Mouse (Mus musculus): Measurements from ENCODE around the gene Csnk2a2. TPM values are rescaled to one million over a fixed set of nuclear protein-coding genes. Genes with fewer than 3 reads are reported as not detected.

Csnk2a2 gene
- polyA plus RNA-seq, 1 experiment from 2014 or later = 11.5 TPM

- Histone ChIP-seq H3K4me3 (peak overlapping the region; percentile 97), H3K36me3 (peaks cover 2% of the 10 kb centered on the region; the same call in 1 of the 2 replicates), H3K27me3 (ENCODE audit: insufficient read depth, poor library complexity, severe bottlenecking) (no peaks in the 10 kb centered on the region), H3K4me1 (peaks cover 56% of the 10 kb centered on the region), H3K27ac (peak overlapping the region; percentile 95; the same call in 1 of the 2 replicates), H3K9me3 (no peaks in the 10 kb centered on the region)
- DNase-seq (ENCODE audit: low spot score) = no peak
- WGBS = 68% methylated on average over 4 of the region's 4 CpGs
Observed at GRCm38 (mm10) chr8:95433124-95433523, 56.7 kb downstream of the Csnk2a2 start.

- Histone ChIP-seq H3K36me3 (peaks cover 2% of the 10 kb centered on the region; the same call in 1 of the 2 replicates), H3K27me3 (ENCODE audit: insufficient read depth, poor library complexity, severe bottlenecking) (no peaks in the 10 kb centered on the region), H3K27ac (no peak overlapping the region), H3K9me3 (no peaks in the 10 kb centered on the region), H3K4me3 (peak overlapping the region; percentile 97; the same call in 1 of the 2 replicates), H3K4me1 (peaks cover 61% of the 10 kb centered on the region)
- no peak for DNase-seq (ENCODE audit: low spot score)
- 83% methylated on average over 3 of the region's 3 CpGs for WGBS
Observed at GRCm38 (mm10) chr8:95432471-95432870, 57.4 kb downstream of the Csnk2a2 start.

- H3K4me3 ChIP-seq = peak overlapping the region; percentile 32; the same call in 1 of the 2 replicates
- no peaks in the 10 kb centered on the region for H3K27me3 ChIP-seq (ENCODE audit: insufficient read depth, poor library complexity, severe bottlenecking)
- H3K4me1 ChIP-seq = peaks cover 85% of the 10 kb centered on the region
- H3K27ac ChIP-seq = peak overlapping the region; percentile 90
- peak; percentile 87 for DNase-seq (ENCODE audit: low spot score)
- H3K36me3 ChIP-seq = peaks cover 2% of the 10 kb centered on the region; the same call in 1 of the 2 replicates
- 9% methylated on average over 3 of the region's 3 CpGs for WGBS
- no peaks in the 10 kb centered on the region for H3K9me3 ChIP-seq
Observed at GRCm38 (mm10) chr8:95429945-95430344, 59.9 kb downstream of the Csnk2a2 start.

DNA sequence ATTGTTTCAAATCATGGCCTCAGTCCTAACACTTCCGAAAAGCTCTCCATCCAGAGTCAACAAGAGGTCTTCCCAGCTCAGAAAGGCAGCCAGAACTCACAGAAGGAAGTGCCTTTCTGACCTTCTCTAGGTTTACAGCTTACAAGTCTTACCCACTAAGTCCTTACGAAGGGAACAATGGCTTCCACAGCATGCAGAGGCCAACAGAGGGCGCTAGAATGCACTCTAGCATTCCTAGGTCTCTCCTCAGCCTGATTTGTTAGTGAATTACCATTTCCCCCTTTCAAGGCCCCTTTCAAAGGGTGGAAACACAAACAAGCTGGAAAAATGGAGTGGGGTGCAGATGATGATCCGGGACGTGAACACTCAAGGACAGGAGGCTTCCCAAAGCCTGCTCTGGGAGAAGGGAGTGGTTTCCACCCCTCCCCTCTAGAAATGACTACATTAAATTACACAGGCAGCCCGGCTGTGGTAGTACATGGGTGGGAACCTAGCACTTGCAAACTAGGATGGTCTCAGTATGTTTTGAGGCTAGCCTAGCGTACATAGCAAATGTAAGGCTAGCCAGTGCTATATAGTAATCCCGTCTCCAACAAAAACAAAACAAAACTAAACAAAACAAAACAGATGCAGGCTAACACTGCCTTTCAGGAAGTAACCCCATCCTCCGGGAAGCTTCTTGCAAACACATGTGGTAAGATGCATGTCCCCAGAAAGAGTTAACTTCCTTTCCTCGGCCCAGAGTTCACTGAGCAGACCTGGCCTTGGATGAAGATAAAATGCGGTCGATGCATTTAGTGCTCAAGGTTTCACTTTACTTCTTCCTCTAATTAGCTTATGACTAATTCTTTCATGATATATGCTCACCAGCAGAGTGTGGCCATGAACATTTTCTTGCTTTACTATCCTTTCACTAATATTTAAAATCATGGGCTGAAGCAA lies 62.0 kb downstream of the Csnk2a2 start:
- no peaks in the 10 kb centered on the region for H3K27me3 ChIP-seq (ENCODE audit: insufficient read depth, poor library complexity, severe bottlenecking)
- H3K4me3 ChIP-seq = peak overlapping the region; percentile 7; the same call in 1 of the 2 replicates
- peak; percentile 92 for DNase-seq (ENCODE audit: low spot score)
- no peaks in the 10 kb centered on the region for H3K9me3 ChIP-seq
- WGBS = 29% methylated on average over 12 of the region's 12 CpGs
- H3K36me3 ChIP-seq = peaks cover 13% of the 10 kb centered on the region; the same call in 1 of the 2 replicates
- peak overlapping the region; percentile 90 for H3K27ac ChIP-seq
- H3K4me1 ChIP-seq = peaks cover 84% of the 10 kb centered on the region

DNA sequence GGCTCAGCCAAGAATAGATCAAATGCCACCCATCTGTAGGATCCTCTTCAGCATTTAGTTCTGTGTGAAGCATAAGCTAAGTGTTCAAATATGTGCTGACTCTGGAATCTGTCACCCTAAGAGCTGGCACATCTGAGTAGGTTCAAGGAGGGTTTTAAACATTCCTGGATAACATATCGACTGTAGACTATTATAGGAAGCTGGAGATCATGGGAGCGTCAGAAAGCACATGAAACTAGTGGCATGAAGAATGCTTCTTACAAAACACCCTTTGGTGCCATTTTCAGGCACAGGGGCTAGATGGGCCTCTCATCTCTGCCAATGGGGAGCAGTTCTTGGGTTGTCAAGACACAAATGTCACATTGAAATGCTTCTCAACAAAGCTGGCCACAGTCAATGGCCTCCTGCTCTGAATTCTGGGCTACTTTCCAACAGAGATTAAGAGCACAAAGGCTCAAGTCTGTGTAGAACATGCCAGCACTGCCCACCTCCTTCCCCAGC lies 63.0 kb downstream of the Csnk2a2 start:
- peak overlapping the region; percentile 90 for H3K27ac ChIP-seq
- H3K9me3 ChIP-seq = no peaks in the 10 kb centered on the region
- H3K36me3 ChIP-seq = peaks cover 23% of the 10 kb centered on the region
- WGBS = 19% methylated on average over 2 of the region's 2 CpGs
- peaks cover 74% of the 10 kb centered on the region for H3K4me1 ChIP-seq
- peak; percentile 92 for DNase-seq (ENCODE audit: low spot score)
- H3K4me3 ChIP-seq = peak overlapping the region; percentile 7; the same call in 1 of the 2 replicates
- H3K27me3 ChIP-seq (ENCODE audit: insufficient read depth, poor library complexity, severe bottlenecking) = no peaks in the 10 kb centered on the region

- H3K36me3 ChIP-seq = peaks cover 42% of the 10 kb centered on the region
- peaks cover 56% of the 10 kb centered on the region for H3K4me1 ChIP-seq
- WGBS = 81% methylated on average over 7 of the region's 7 CpGs
- no peak for DNase-seq (ENCODE audit: low spot score)
- H3K27ac ChIP-seq = peak overlapping the region; percentile 64; the same call in 1 of the 2 replicates
- no peak overlapping the region for H3K4me3 ChIP-seq
- no peaks in the 10 kb centered on the region for H3K9me3 ChIP-seq
- H3K27me3 ChIP-seq (ENCODE audit: insufficient read depth, poor library complexity, severe bottlenecking) = no peaks in the 10 kb centered on the region
Observed at GRCm38 (mm10) chr8:95424682-95425081, 65.2 kb downstream of the Csnk2a2 start.

GRCm38 (mm10) chr8:95422193-95422810 lies 67.5 kb downstream of the Csnk2a2 start:
- 92% methylated on average over 14 of the region's 14 CpGs for WGBS
- Histone ChIP-seq H3K4me1 (peaks cover 33% of the 10 kb centered on the region), H3K36me3 (peaks cover 55% of the 10 kb centered on the region), H3K9me3 (no peaks in the 10 kb centered on the region), H3K27ac (no peak overlapping the region), H3K27me3 (ENCODE audit: insufficient read depth, poor library complexity, severe bottlenecking) (no peaks in the 10 kb centered on the region), H3K4me3 (no peak overlapping the region)
- no peak for DNase-seq (ENCODE audit: low spot score)

DNA sequence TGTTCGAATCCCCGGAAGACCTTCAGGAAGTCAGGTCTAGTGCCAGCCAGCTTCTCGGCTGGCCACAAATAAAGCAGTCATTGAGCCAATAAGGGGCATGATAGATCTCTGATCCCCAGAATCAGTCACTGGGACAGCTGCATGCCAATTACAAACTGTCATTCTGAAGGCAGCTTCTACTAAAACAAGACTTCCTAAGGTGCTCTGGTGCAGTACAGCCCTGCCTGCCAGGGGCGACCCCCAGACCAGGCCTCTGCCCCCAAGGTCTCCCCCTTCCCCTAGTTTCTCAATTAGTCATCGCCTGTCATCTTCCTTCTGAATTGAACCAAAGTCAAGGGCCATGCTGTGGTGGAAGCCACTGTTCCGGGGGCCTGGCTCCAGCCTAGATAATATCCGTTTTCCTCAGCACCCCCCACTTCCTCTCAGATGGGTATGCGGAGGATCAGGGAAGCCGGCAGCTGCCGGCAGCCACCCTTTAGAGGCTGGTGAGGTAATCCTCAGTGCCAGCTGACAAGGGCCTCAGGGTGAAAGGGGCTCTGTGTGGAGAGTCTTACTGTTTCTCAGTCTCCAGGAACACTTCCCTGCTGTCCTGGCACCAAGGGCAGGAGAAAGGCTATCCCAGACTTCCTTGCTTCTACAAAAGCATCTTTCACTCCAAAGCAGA lies 78.4 kb downstream of the Csnk2a2 start:
- H3K9me3 ChIP-seq = no peaks in the 10 kb centered on the region
- peak overlapping the region; percentile 67 for H3K27ac ChIP-seq
- 32% methylated on average over 10 of the region's 10 CpGs for WGBS
- DNase-seq (ENCODE audit: low spot score) = no peak
- H3K36me3 ChIP-seq = no peaks in the 10 kb centered on the region
- H3K4me3 ChIP-seq = no peak overlapping the region
- peaks cover 16% of the 10 kb centered on the region for H3K4me1 ChIP-seq
- no peaks in the 10 kb centered on the region for H3K27me3 ChIP-seq (ENCODE audit: insufficient read depth, poor library complexity, severe bottlenecking)

DNA sequence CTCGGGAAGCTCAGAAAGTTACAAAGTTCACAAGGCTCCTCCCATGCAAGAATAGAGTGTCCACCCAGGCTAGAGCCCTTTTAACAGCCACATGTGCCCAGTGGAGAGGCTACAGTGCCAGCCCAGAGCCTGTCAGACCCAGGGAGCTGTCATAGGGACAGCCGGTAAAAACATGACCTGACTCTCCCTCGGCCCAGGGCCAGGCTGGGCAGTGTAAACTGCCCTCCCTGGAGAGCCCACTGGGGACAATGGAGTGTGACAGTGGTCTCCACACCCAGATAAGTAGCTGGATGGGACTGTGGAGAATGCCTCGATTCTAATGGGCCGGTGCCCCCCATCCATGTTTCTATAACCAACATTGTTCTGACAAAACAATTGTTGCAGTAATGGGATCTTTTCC lies 80.3 kb downstream of the Csnk2a2 start:
- H3K9me3 ChIP-seq = no peaks in the 10 kb centered on the region
- WGBS = 62% methylated on average over 5 of the region's 5 CpGs
- H3K27ac ChIP-seq = peak overlapping the region; percentile 68
- no peak for DNase-seq (ENCODE audit: low spot score)
- no peaks in the 10 kb centered on the region for H3K36me3 ChIP-seq
- H3K4me3 ChIP-seq = no peak overlapping the region
- H3K4me1 ChIP-seq = peaks cover 16% of the 10 kb centered on the region
- no peaks in the 10 kb centered on the region for H3K27me3 ChIP-seq (ENCODE audit: insufficient read depth, poor library complexity, severe bottlenecking)

DNA sequence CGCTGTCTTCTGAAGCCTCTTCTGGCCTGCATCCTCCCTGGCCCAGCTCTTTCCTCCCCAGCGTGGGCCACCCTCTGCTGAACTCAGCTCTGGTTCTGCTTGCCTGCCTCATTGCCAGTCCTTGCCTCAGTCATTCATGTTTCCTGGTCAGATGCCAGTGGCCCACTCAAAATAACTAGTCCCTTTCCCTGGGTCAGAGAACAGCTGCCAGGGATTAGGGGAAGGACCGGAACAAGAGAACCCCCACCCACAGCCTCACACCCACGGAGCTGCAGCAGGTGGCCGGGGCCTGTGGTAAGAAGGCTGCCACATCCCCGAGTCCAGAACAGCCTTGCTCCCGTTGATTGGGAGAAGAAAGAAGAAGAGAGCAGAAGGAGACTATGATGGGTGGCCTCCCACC lies 88.7 kb downstream of the Csnk2a2 start:
- no peaks in the 10 kb centered on the region; the same call in 1 of the 2 replicates for H3K27me3 ChIP-seq (ENCODE audit: insufficient read depth, poor library complexity, severe bottlenecking)
- no peak overlapping the region for H3K27ac ChIP-seq
- H3K36me3 ChIP-seq = no peaks in the 10 kb centered on the region
- 79% methylated on average over 7 of the region's 7 CpGs for WGBS
- peaks cover 22% of the 10 kb centered on the region for H3K4me1 ChIP-seq
- H3K4me3 ChIP-seq = no peak overlapping the region
- no peaks in the 10 kb centered on the region for H3K9me3 ChIP-seq
- no peak for DNase-seq (ENCODE audit: low spot score)

- WGBS = 76% methylated on average over 9 of the region's 9 CpGs
- H3K36me3 ChIP-seq = no peaks in the 10 kb centered on the region
Observed at GRCm38 (mm10) chr8:95399131-95399530, 90.7 kb downstream of the Csnk2a2 start.

DNA sequence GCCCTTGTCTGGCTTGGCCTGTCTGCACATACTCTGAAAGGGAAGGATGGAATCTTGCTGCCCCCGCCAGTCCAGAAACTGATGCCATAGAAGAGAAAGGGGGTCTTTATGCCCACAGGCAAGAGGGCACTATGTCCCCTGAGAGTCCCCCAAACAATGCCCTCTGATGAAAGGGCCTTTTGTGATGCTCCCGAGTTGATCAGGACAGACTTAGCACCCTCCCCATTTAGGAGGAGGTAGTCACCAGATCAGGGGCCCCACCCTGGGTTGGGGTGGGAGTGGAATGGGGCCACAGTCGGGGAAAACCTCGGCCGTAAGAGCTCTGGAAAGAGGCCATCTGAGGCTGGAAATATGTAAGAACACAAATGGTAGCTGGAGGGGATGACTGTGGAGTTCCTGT lies 92.6 kb downstream of the Csnk2a2 start:
- no peak overlapping the region for H3K4me3 ChIP-seq
- H3K27me3 ChIP-seq (ENCODE audit: insufficient read depth, poor library complexity, severe bottlenecking) = no peaks in the 10 kb centered on the region; the same call in 1 of the 2 replicates
- H3K27ac ChIP-seq = peak overlapping the region; percentile 76
- no peak for DNase-seq (ENCODE audit: low spot score)
- no peaks in the 10 kb centered on the region for H3K9me3 ChIP-seq
- WGBS = 62% methylated on average over 5 of the region's 5 CpGs
- no peaks in the 10 kb centered on the region for H3K36me3 ChIP-seq
- peaks cover 51% of the 10 kb centered on the region for H3K4me1 ChIP-seq

More at GRCm38 (mm10) chr8:95399131-95399530, 90.7 kb downstream of the Csnk2a2 start:
- H3K27ac ChIP-seq = peak overlapping the region; percentile 11; the same call in 1 of the 2 replicates
- peaks cover 42% of the 10 kb centered on the region for H3K4me1 ChIP-seq
- DNase-seq (ENCODE audit: low spot score) = no peak
- no peaks in the 10 kb centered on the region; the same call in 1 of the 2 replicates for H3K27me3 ChIP-seq (ENCODE audit: insufficient read depth, poor library complexity, severe bottlenecking)
- no peak overlapping the region for H3K4me3 ChIP-seq
- H3K9me3 ChIP-seq = no peaks in the 10 kb centered on the region

Measured in heart, embryonic 10.5 days (tissue).